Mouse (Mus musculus) bone marrow, adult 2 months (tissue): ENCODE data around the gene Pgr.

Source experiments
- CTCF ChIP-seq: fragments of 200-500 bp; IDR thresholded peaks from 2 replicates; pipeline ENCODE4 v1.5.1; 2011; ENCODE audit warnings: low read length, control low read depth; ENCODE audit not compliant: control insufficient read depth, insufficient read depth
- POLR2A ChIP-seq: fragments of 200-500 bp; IDR thresholded peaks from 2 replicates; pipeline ENCODE4 v1.6.1; 2011; ENCODE audit warnings: low read depth, mild to moderate bottlenecking, control low read depth, low read length, borderline replicate concordance; ENCODE audit not compliant: control insufficient read depth

DNA sequence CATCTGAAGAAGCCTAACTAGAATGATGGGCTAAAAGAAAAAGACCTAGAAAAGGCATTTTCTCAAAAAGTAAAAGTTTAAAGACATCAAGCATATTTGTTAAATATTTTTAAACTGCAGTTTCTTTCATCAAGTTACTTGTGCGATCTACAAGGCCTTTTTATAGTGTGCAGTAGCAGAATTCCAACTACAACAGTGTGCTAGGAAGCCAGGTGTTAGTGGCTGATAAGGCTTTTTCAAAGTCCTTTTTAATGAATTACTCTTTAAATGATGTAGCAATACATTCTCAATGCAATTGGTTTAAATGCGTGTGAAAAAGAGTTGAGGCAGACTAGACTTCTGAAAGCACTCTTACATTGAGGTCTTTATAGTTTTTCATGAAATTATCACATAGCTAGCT is 42.2 kb upstream of the Pgr start:
- TF ChIP-seq POLR2A (no peak), CTCF (no peak)
